Mouse (Mus musculus) olfactory bulb, adult 2 months (tissue): ENCODE results near the gene Dab2. TPM values are rescaled to one million over a fixed set of nuclear protein-coding genes. Genes with fewer than 3 reads are reported as not detected.

Experiments
- H3K27ac ChIP-seq: fragments of 200-500 bp; 2 replicates; pipeline ENCODE4 v1.5.1; 2012; ENCODE audit warnings: low read depth, low read length; ENCODE audit not compliant: insufficient read depth
- H3K4me1 ChIP-seq: fragments of 200-500 bp; 2 replicates; pipeline ENCODE4 v1.6.1; 2012; ENCODE audit warnings: low read length; ENCODE audit not compliant: control insufficient read depth, insufficient read depth
- H3K4me3 ChIP-seq: fragments of 200-500 bp; 2 replicates; pipeline ENCODE4 v1.5.1; 2012; ENCODE audit warnings: mild to moderate bottlenecking, low read depth, low read length, moderate library complexity; ENCODE audit not compliant: insufficient read depth
- CTCF ChIP-seq: fragments of 200-500 bp; IDR thresholded peaks from 2 replicates; pipeline ENCODE4 v1.5.1; 2012; ENCODE audit warnings: low read depth, mild to moderate bottlenecking, low read length, moderate library complexity; ENCODE audit not compliant: insufficient read depth
- POLR2A ChIP-seq: fragments of 200-500 bp; IDR thresholded peaks from 2 replicates; pipeline ENCODE4 v1.6.1; 2012; ENCODE audit warnings: mild to moderate bottlenecking, low read depth, low read length, moderate library complexity; ENCODE audit not compliant: insufficient read depth
- WGBS: fragments of 180-500 bp; shearing (Covaris S2); methylation state at CpG from one replicate; pipeline ENCODE4 v1.1.7; 2018; 5-methylcytosine and 5-hydroxymethylcytosine counted together
- polyA plus RNA-seq: library from polyadenylated mRNA; stranded (reverse); fragments of >200 nt; gene quantifications from 2 replicates; pipeline ENCODE4 v1.2.4, GENCODE M21; 2012; ENCODE audit warnings: low replicate concordance; ENCODE audit not compliant: missing spikeins, insufficient read depth, insufficient read length

Gene Dab2
- polyA plus RNA-seq, 1 experiment: not detected

DNA sequence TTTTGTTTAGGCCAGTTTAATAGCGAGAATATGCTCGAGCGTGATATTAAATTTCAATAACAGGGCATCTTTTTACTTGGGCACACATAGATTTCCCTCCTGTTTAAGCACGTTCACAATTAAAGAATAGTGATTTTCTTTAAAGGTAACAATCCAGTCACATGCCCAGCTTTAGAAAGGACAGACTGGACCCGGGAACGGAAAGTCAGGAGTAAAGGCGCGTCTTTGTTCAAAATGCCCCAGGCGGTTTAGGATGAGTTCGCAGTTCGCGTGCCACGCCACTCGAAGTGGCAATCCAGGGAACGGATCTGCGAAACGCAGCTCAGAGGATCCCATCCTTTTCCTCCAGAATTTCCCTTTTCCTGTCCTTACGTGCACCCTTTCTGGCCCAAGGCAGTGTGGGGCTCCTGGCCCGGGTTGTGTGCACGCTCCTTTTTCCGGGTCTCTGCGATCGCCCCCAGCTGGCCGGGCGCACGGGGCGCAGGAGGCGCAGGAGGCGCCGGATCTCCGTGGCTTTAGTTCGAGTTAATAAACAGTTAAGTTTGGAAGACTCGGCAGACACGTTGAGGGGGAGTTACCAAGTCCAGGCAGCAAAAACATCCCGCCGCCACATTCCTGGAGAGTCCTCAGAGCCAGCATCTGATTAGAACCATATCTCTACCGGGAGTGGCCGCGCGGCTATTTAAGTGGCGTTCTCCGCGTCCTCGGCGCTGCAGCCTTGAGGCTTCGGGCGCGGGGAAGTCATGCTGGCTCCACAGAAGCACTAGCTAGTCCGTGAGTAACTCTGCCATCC is 86.8 kb downstream of the Dab2 start:
- H3K4me1 ChIP-seq: peaks cover 7% of the 10 kb centered on the region

DNA sequence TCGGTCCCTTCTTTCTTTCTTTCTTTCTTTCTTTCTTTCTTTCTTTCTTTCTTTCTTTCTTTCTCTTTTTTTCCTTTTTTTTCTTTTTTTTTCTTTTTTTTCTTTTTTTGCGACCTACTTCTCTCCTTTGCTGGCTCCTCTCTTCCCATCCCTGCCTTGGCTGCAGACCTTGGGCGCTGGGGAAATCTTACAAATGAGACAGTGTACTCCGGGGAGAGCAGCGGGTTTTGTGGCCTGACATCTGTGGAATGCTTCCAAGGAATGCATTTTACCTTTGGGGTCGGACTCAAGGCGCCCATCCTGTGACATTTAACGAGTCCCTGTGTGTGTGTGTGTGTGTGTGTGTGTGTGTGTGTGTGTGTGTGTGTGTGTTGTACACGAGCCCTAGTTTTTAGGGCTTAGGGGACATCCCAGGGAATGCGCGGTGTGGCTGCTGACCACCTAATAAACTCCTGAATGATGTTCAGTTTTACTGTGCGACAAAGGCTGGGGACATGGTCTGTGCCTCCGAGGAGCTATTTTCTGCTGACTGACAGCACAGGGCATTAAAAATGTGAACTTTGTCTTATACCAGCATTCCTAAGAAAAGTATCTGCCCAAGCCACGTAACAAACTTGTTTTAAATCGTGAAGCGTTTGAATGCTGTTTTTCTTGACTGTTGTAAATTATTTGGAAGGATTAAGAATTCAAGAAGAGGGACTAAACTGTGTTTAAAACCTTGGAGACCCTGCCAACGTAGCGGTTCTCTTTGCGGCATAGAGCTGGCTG is 87.6 kb downstream of the Dab2 start:
- no peak overlapping the region for H3K27ac ChIP-seq
- TF ChIP-seq CTCF (no peak), POLR2A (no peak)
- WGBS: 7% methylated on average over 19 of the region's 19 CpGs
- peaks cover 7% of the 10 kb centered on the region for H3K4me1 ChIP-seq
- peak overlapping the region; percentile 62 for H3K4me3 ChIP-seq

More for the DNA sequence above, 86.8 kb downstream of the Dab2 start:
- no peak overlapping the region for H3K27ac ChIP-seq
- H3K4me3 ChIP-seq: peak overlapping the region; percentile 62
- TF ChIP-seq CTCF (peak; percentile 55; the same call in 1 of the 2 replicates), POLR2A (no peak)
- 2% methylated on average over 49 of the region's 49 CpGs for WGBS

DNA sequence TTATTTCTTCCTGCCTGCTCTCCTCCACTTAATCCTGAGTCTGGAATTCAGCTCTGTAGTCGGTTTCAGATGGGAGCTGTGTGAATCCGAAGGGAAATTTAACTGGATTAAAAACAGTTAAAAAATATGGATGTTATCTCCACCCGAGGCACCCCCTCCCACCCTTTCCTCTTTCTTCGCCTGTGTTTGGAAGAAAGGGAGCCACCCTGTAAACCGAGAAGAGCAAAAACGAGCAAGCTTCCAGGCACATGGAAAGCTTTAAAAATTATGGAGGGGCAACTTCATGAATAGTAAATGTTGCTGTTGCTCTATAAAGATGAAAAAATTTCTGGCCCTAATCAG is 88.1 kb downstream of the Dab2 start:
- H3K27ac ChIP-seq: no peak overlapping the region
- TF ChIP-seq POLR2A: no peak
- no peak for TF ChIP-seq CTCF
- H3K4me3 ChIP-seq: no peak overlapping the region
- peaks cover 7% of the 10 kb centered on the region for H3K4me1 ChIP-seq
- WGBS: 37% methylated on average over 6 of the region's 6 CpGs

DNA sequence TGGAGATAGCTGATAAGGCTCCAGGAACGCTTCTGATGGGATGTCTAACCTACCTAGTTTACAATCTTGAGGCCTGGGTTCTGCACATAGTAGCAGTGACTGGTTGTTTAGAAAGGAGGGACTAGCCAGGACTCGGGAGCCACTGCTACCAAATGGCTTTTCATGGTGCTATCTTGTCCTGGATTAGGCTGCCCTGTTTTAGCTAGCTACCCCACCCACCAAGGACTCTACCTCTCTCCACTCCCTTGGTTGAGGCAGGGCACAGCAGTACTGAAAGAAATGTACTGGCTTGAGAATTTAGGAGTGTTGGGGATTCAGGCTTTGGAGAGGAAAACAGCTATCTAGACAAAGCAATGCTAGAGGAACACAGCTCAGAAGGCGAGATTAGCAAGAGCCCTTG is 88.6 kb downstream of the Dab2 start:
- no peak overlapping the region for H3K4me3 ChIP-seq
- peaks cover 7% of the 10 kb centered on the region for H3K4me1 ChIP-seq
- H3K27ac ChIP-seq: no peak overlapping the region
- no peak for TF ChIP-seq POLR2A
- no peak for TF ChIP-seq CTCF
- 80% methylated on average over 3 of the region's 3 CpGs for WGBS

DNA sequence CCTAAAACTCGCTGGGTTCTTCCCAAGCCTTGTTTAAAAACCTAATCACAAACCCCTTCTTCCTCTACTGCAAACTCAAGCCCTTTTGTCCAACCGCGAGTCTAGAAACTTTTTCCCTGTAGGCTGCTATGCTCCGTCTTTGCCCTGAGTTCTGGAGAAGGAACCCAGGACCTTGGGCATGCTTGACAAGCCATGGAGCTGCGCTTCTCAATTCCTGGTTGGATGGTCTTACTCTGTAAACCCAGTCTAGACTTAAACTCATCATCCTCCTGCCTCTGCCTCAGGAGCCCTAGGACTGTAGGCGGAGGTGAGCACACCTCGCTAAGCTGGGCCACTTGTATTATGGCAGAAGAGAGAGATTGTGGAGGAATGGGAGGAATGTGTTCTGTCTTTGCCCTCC is 89.0 kb downstream of the Dab2 start:
- H3K27ac ChIP-seq: no peak overlapping the region
- no peak for TF ChIP-seq POLR2A
- no peak for TF ChIP-seq CTCF
- no peak overlapping the region for H3K4me3 ChIP-seq
- H3K4me1 ChIP-seq: peaks cover 7% of the 10 kb centered on the region
- 94% methylated on average over 7 of the region's 7 CpGs for WGBS

DNA sequence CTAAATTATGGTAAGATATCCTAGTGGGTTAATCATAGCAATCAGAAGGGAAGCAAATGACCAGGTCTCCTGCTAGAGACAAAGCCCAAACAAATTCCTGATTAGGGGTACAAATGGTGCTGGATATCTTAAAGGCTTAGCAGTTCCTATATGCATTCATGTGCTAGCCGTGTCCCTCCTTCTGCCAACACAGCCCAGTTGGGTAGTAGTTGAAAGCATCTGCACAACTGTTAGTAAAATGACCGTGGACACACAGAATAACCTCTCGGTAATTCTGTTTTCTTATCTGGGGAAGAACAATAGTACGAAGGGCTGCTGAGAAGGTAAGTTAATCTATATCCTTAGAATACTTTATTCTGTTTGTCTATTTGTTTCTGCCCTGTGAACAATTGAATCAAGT is 90.5 kb downstream of the Dab2 start:
- Histone ChIP-seq H3K4me1 (peaks cover 7% of the 10 kb centered on the region), H3K27ac (no peak overlapping the region), H3K4me3 (no peak overlapping the region)
- TF ChIP-seq CTCF: no peak
- TF ChIP-seq POLR2A: no peak
- 85% methylated on average over 4 of the region's 4 CpGs for WGBS

DNA sequence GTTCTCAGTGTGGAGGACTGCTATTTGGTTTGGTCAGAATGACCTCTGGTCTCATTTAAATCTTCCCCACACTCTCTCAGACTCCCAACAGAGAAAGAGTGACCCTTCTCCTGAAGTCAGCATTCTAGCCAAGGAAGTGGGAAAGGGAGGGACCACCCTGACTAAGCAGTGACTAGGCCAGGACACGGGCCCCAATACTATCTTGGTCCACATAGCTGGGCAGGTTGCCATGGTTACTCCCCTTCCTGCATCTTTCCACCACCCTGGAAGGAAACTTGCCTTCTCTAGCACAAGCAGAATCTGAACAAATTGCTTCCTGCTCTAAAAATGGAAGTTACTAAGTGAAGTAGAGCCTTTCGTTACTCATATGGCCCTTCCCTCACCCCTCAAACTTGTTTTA is 91.1 kb downstream of the Dab2 start:
- Histone ChIP-seq H3K27ac (no peak overlapping the region), H3K4me1 (peaks cover 7% of the 10 kb centered on the region), H3K4me3 (no peak overlapping the region)
- TF ChIP-seq POLR2A: no peak
- no peak for TF ChIP-seq CTCF
- WGBS: 30% methylated on average over 2 of the region's 2 CpGs

DNA sequence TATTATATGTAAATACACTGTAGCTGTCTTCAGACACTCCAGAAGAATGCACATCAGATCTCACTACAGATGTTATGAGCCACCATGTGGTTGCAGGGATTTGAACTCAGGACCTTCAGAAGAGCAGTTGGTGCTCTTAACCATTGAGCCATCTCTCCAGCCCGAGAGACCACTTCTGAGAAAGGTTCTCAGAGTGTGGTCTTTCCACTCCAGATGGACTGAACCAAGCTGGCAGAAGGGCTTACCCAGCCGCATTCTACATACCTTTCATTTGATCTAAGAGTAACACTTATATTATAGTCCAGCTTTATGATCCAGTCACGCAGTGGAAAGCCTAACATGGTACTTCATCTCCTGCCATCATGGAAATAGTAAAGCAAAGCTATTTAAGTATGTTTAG is 92.3 kb downstream of the Dab2 start:
- peaks cover 4% of the 10 kb centered on the region; the same call in 1 of the 2 replicates for H3K4me1 ChIP-seq
- WGBS: 92% methylated on average over 3 of the region's 3 CpGs
- TF ChIP-seq POLR2A (no peak), CTCF (no peak)
- H3K27ac ChIP-seq: no peak overlapping the region
- H3K4me3 ChIP-seq: no peak overlapping the region

DNA sequence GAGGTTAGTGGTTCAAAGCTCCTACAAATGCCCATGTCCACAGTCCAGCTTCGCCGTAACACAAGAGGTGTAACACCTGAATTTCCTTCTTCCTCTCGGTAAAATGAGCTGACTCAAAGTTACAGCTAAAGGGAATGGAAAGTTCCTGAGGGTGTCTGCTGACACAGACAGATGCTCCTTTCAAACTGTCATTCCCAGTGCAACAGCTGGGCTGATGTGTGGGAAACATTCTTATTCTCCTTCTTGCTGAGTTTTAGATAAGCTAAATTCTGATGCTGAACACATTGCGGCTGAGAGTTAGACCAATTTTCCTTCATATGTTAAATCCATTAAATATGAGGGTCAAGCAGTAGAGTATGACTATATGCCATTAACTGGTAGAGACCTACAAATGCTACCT is 94.0 kb downstream of the Dab2 start:
- H3K4me1 ChIP-seq: no peaks in the 10 kb centered on the region
- H3K4me3 ChIP-seq: no peak overlapping the region
- TF ChIP-seq CTCF (no peak), POLR2A (no peak)
- no peak overlapping the region for H3K27ac ChIP-seq
- whole genome bisulfite sequencing: 91% methylated on average over 4 of the region's 4 CpGs

DNA sequence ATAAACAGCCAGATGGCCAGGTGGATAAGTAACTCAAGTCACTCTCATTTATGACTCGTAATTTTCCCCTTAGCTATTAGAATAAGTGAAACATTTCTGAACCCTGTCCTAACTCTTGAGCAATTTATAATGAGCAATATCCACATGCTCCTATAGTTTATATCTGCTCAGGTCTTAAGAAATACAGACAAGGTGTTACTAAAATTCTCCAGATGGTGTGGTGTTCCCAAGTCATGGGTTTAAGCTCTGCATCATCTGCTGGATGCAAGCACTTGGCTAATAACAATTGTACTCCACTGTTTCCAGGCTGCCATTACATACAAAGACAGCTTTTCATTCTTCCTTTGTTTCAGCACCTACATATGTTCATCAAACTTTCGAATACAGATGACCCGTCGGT is 98.6 kb downstream of the Dab2 start:
- WGBS: 93% methylated on average over 4 of the region's 4 CpGs
- Histone ChIP-seq H3K27ac (no peak overlapping the region), H3K4me3 (no peak overlapping the region), H3K4me1 (no peaks in the 10 kb centered on the region)
- no peak for TF ChIP-seq CTCF
- TF ChIP-seq POLR2A: no peak
